Mouse (Mus musculus) kidney, postnatal 0 days (tissue): ENCODE measurements around the gene Amfr. TPM values are rescaled to one million over a fixed set of nuclear protein-coding genes. Genes with fewer than 3 reads are reported as not detected.

Experiments used
- ATAC-seq: fragments of 200-750 bp; cut with Nextera tagmentation; replicated peaks from 2 replicates; pipeline ENCODE4 v1.8.0; 2017; ENCODE audit warnings: low read depth, moderate number of reproducible peaks, moderate TSS enrichment, moderate library complexity; ENCODE audit not compliant: low FRiP score
- DNase-seq: peaks from one replicate; pipeline ENCODE4 v3.0.0-alpha.2; 2016; ENCODE audit warnings: low spot score
- H3K27ac ChIP-seq: fragments of 300-500 bp; sonication (generic); 2 replicates; pipeline ENCODE4 v1.5.1; 2014; ENCODE audit warnings: mild to moderate bottlenecking
- H3K27me3 ChIP-seq: fragments of 300-500 bp; sonication (generic); 2 replicates; pipeline ENCODE4 v1.6.1; 2014; ENCODE audit warnings: low read length, mixed read lengths; ENCODE audit not compliant: insufficient read depth
- H3K36me3 ChIP-seq: fragments of 300-500 bp; sonication (generic); 2 replicates; pipeline ENCODE4 v1.6.1; 2014; ENCODE audit warnings: low read length, mixed read lengths; ENCODE audit not compliant: insufficient read depth
- H3K4me1 ChIP-seq: fragments of 300-500 bp; sonication (generic); replicated peaks from 2 replicates; pipeline ENCODE4 v1.6.1; 2014; ENCODE audit warnings: antibody characterized with exemption, low read length, mixed read lengths; ENCODE audit not compliant: insufficient read depth
- H3K4me2 ChIP-seq: fragments of 300-500 bp; sonication (generic); 2 replicates; pipeline ENCODE4 v1.6.1; 2014; ENCODE audit warnings: mild to moderate bottlenecking, low read length, moderate library complexity, mixed read lengths
- H3K4me3 ChIP-seq: fragments of 300-500 bp; sonication (generic); replicated peaks from 2 replicates; pipeline ENCODE4 v1.5.1; 2014; ENCODE audit warnings: low read depth, low read length
- H3K9ac ChIP-seq: fragments of 300-500 bp; sonication (generic); 2 replicates; pipeline ENCODE4 v1.6.1; 2014; ENCODE audit warnings: low read depth, low read length
- H3K9me3 ChIP-seq: fragments of 300-500 bp; sonication (generic); replicated peaks from 2 replicates; pipeline ENCODE4 v1.6.1; 2016; ENCODE audit warnings: low read length, inconsistent platforms, mixed read lengths
- CTCF ChIP-seq: IDR thresholded peaks from 2 replicates; pipeline ENCODE4 v1.5.1; 2016; ENCODE audit warnings: antibody characterized with exemption, low read depth, mild to moderate bottlenecking, moderate library complexity
- WGBS: fragments of 180-500 bp; shearing (Covaris S2); extraction: QIAGEN DNeasy Blood & Tissue Kit; methylation state at CpG from one replicate; pipeline ENCODE4 v1.1.7; 2014; 5-methylcytosine and 5-hydroxymethylcytosine counted together
- polyA plus RNA-seq: library from polyadenylated mRNA; unstranded; fragments of >200 nt; fragmentation: Nextera tagmentation; extraction: Ambion mirVana; gene quantifications from 2 replicates; pipeline ENCODE4 v1.2.1, GENCODE M21; 2015

The Amfr gene
- polyA plus RNA-seq, 1 experiment from 2014 or later = 71.7 TPM

DNA sequence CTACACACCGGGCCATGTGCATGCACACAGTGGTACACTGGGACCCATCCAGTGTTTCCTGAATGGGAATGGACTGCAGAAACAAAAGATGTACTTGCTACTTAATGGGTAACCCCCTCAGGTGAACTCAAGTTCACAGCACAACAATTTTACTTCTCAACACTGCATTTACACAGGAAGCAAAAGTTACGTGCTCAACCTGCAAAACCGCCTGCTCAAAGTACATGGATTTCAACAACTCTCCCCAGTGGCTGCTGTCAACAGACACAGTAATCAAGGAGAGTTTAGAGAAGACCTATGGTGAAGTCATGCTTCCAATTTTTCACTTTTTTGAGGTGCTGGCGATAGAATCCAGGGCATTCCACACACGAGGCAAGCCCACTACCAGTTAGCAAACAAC lies 22.6 kb upstream of the Amfr start:
- no peak for ATAC-seq
- Histone ChIP-seq H3K9me3 (no peaks in the 10 kb centered on the region), H3K9ac (peak overlapping the region; percentile 25; the same call in 1 of the 2 replicates), H3K27ac (no peak overlapping the region), H3K4me2 (peak overlapping the region; percentile 67), H3K36me3 (peaks cover 5% of the 10 kb centered on the region; the same call in 1 of the 2 replicates), H3K4me3 (no peak overlapping the region), H3K4me1 (no peaks in the 10 kb centered on the region), H3K27me3 (no peaks in the 10 kb centered on the region)
- no peak for DNase-seq
- WGBS = 47% methylated on average over 5 of the region's 5 CpGs
- TF ChIP-seq CTCF = no peak

DNA sequence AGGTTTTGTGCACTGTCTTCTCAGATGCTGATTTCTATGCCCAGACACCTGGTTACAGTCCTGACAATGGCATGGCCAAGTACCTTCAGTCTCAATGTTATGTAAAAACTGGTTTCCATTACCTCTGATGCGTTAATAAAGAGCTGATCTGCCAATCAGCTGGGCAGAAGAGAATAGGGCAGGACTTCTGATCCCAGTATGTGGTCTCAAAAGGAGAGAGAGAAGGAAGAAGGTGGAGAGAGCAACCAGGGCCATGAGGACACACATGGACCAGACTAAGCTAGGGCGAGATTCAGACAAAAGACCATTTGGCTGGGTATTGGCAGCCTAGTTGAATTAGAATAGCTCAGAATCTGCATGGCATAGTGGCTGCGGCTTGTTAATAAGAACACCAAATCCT lies 21.0 kb upstream of the Amfr start:
- H3K4me1 ChIP-seq = no peaks in the 10 kb centered on the region
- DNase-seq (no peak), ATAC-seq (no peak)

DNA sequence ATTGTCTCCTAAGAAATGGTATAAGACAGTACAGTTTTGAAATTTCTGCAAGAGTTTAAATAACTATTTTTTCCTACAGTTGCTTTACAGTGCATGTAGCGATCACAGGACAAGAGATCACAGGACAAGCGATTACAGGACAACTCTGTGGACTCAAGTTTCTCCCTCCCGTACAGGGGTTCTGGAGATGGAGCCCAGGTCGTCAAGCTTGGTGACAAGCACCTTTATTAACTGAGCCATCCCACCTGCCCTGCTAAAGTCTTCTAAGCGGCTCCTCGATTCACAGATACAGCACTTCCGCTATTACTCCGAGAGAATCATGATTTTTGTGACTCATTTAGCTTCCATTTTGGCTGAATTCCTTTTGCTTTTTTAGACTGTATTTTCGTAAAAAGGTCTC lies 17.1 kb upstream of the Amfr start:
- no peak overlapping the region for H3K4me3 ChIP-seq
- H3K27me3 ChIP-seq = no peaks in the 10 kb centered on the region
- no peaks in the 10 kb centered on the region for H3K4me1 ChIP-seq
- no peak overlapping the region for H3K9ac ChIP-seq
- ATAC-seq (no peak), DNase-seq (no peak)
- H3K27ac ChIP-seq = no peak overlapping the region
- H3K4me2 ChIP-seq = no peak overlapping the region
- TF ChIP-seq CTCF = no peak
- H3K36me3 ChIP-seq = peaks cover 28% of the 10 kb centered on the region
- 87% methylated on average over 9 of the region's 9 CpGs for WGBS
- no peaks in the 10 kb centered on the region for H3K9me3 ChIP-seq

More for the DNA sequence above, 21.0 kb upstream of the Amfr start:
- no peak for TF ChIP-seq CTCF
- no peaks in the 10 kb centered on the region for H3K9me3 ChIP-seq
- 83% methylated on average over 3 of the region's 3 CpGs for WGBS
- H3K27me3 ChIP-seq = no peaks in the 10 kb centered on the region
- H3K27ac ChIP-seq = no peak overlapping the region
- H3K4me2 ChIP-seq = no peak overlapping the region
- H3K36me3 ChIP-seq = peaks cover 16% of the 10 kb centered on the region; the same call in 1 of the 2 replicates
- H3K4me3 ChIP-seq = no peak overlapping the region
- no peak overlapping the region for H3K9ac ChIP-seq

DNA sequence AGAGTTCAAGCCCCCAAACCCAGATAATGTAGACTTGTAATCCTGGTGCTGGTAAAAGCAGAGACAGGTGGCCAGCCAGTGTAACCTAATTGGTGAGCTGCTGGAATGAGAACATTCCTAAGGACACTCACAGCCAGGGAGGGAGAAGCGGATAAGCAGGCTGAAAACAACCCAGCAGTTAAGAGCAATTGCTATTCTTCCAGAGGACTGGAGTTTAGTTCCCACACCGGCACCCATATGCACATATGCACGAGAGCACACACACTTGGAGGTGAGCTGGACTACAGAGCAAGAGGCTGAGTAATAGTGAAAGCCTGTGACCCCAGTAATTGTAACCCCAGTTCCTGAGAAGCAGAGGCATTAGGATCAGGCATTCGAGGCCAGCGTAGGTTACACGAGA lies 11.3 kb upstream of the Amfr start:
- TF ChIP-seq CTCF = no peak
- H3K36me3 ChIP-seq = peaks cover 40% of the 10 kb centered on the region
- no peaks in the 10 kb centered on the region for H3K9me3 ChIP-seq
- WGBS = 97% methylated on average over 6 of the region's 6 CpGs
- no peak overlapping the region for H3K9ac ChIP-seq
- no peaks in the 10 kb centered on the region for H3K4me1 ChIP-seq
- no peaks in the 10 kb centered on the region for H3K27me3 ChIP-seq
- DNase-seq (no peak), ATAC-seq (no peak)
- H3K4me2 ChIP-seq = no peak overlapping the region
- no peak overlapping the region for H3K4me3 ChIP-seq
- no peak overlapping the region for H3K27ac ChIP-seq

DNA sequence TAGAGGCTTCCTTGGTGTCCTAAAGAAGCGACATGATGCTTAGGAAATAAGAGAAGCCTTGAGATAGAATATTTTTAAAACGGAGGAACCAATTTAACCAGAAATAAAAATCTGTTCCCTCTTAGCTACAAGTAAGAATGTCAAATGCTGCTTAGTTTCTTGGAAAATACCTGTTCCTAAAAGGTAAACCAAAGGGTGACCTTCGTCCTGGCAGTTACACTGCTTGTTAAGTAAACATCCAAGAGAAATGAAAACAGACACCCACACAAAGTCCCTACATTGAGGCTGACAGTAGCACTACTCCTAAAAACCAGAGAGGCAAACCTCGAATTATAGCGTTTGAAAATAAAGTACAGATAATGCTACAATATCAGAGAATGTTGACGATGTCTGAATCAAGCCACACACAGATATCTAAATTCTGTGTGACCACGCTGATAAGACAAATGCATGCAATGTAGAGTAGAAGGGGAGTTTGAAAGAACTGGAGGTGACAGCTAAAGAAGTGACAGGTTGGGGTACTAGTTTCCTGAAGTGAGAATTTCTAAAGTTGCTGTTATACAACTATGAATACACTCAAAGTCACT lies 477 bp upstream of the Amfr start:
- H3K27ac ChIP-seq = peak overlapping the region; percentile 96; the same call in 1 of the 2 replicates

DNA sequence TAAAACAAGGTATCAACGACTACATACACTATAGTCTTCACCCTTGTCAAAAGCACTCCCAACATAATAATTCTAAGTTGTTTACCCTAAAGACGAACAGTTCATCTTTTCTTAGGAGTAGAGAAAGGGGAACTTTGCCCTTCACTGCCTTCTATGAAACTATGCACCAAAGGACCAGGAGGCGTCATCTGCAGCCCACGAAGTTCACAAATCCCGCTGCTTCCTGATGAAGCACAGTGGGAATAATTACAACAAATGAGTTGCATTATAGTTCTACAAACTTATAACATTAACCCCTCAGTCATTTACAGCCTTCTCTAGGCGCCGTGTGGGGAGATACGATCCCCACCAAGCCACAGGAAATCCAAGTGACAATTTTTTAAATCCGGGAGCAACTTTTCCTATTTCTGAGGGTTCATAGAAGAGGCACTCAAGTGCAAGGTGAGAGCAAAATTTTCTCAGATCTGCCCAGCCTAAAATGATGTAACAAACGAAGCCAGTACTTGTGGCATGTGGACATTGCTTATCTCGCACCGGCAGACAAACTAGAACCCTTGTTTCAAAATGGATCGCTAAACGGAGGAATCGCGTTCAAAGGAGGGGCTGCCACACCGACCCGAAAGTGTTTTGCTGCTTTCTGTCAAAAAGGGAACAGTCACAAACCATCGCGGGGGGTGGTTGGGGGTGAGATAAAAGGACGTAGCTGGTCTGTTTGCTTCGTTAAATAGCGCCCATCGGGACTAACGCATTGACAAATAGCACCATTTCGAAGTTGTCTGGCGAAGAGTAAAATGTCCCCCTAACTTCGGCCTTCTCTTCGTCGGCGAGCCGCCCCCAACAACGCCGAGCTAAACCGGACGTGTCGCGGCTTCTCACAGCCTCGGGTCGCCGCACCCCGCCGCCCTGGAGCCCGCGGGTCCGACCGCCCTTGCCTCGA lies 1.3 kb downstream of the Amfr start:
- no peaks in the 10 kb centered on the region for H3K27me3 ChIP-seq
- peak overlapping the region; percentile 98 for H3K4me3 ChIP-seq
- WGBS = 3% methylated on average over 48 of the region's 48 CpGs
- no peaks in the 10 kb centered on the region for H3K9me3 ChIP-seq
- no peaks in the 10 kb centered on the region for H3K36me3 ChIP-seq
- TF ChIP-seq CTCF = no peak
- peak overlapping the region; percentile 99 for H3K9ac ChIP-seq
- ATAC-seq (no peak), DNase-seq (peak; percentile 25)
- H3K4me2 ChIP-seq = peak overlapping the region; percentile 88
- peak overlapping the region; percentile 96 for H3K27ac ChIP-seq
- H3K4me1 ChIP-seq = peaks cover 14% of the 10 kb centered on the region; the same call in 1 of the 2 replicates

More for the DNA sequence above, 477 bp upstream of the Amfr start:
- Histone ChIP-seq H3K9ac (peak overlapping the region; percentile 99), H3K4me3 (peak overlapping the region; percentile 98), H3K4me2 (peak overlapping the region; percentile 88), H3K4me1 (peaks cover 14% of the 10 kb centered on the region; the same call in 1 of the 2 replicates), H3K9me3 (no peaks in the 10 kb centered on the region), H3K36me3 (no peaks in the 10 kb centered on the region), H3K27me3 (no peaks in the 10 kb centered on the region)
- no peak for ATAC-seq
- WGBS = 32% methylated on average over 7 of the region's 7 CpGs
- no peak for DNase-seq
- TF ChIP-seq CTCF = no peak
